Mouse (Mus musculus) midbrain, embryonic 16.5 days (tissue): Measurements from ENCODE around the gene Timm17a. TPM values are rescaled to one million over a fixed set of nuclear protein-coding genes. Genes with fewer than 3 reads are reported as not detected.

ENCODE experiments used
- ATAC-seq: fragments of 200-750 bp; cut with Nextera tagmentation; 2 replicates; pipeline ENCODE4 v1.8.0; 2017; ENCODE audit warnings: moderate TSS enrichment
- H3K27ac ChIP-seq: fragments of 300-500 bp; sonication (generic); 2 replicates; pipeline ENCODE4 v1.5.1; 2014; ENCODE audit warnings: mild to moderate bottlenecking, low read length, mixed read lengths
- H3K27me3 ChIP-seq: fragments of 300-500 bp; sonication (generic); 2 replicates; pipeline ENCODE4 v1.6.1; 2014; ENCODE audit warnings: low read depth, low read length, mixed read lengths; ENCODE audit not compliant: control insufficient read depth, insufficient read depth
- H3K36me3 ChIP-seq: fragments of 300-500 bp; sonication (generic); 2 replicates; pipeline ENCODE4 v1.6.1; 2014; ENCODE audit warnings: mild to moderate bottlenecking, low read length, moderate library complexity, mixed read lengths; ENCODE audit not compliant: control insufficient read depth, insufficient read depth
- H3K4me1 ChIP-seq: fragments of 300-500 bp; sonication (generic); 2 replicates; pipeline ENCODE4 v1.6.1; 2014; ENCODE audit warnings: mild to moderate bottlenecking, low read length, mixed read lengths; ENCODE audit not compliant: control insufficient read depth, insufficient read depth
- H3K4me2 ChIP-seq: fragments of 300-500 bp; sonication (generic); 2 replicates; pipeline ENCODE4 v1.6.1; 2014; ENCODE audit warnings: mild to moderate bottlenecking, low read length, mixed read lengths
- H3K4me3 ChIP-seq: fragments of 300-500 bp; sonication (generic); 2 replicates; pipeline ENCODE4 v1.5.1; 2014; ENCODE audit warnings: low read depth, mild to moderate bottlenecking, low read length, moderate library complexity, mixed read lengths
- H3K9ac ChIP-seq: fragments of 300-500 bp; sonication (generic); 2 replicates; pipeline ENCODE4 v1.6.1; 2014; ENCODE audit warnings: low read depth, low read length, mixed read lengths
- H3K9me3 ChIP-seq: fragments of 300-500 bp; sonication (generic); replicated peaks from 2 replicates; pipeline ENCODE4 v1.6.1; 2014; ENCODE audit warnings: mild to moderate bottlenecking, low read length, mixed read lengths; ENCODE audit not compliant: control insufficient read depth, poor library complexity, severe bottlenecking
- WGBS: fragments of 180-500 bp; shearing (Covaris S2); extraction: QIAGEN DNeasy Blood & Tissue Kit; methylation state at CpG from one replicate; pipeline ENCODE4 v1.1.7; 2014; 5-methylcytosine and 5-hydroxymethylcytosine counted together
- polyA plus RNA-seq: library from polyadenylated mRNA; unstranded; fragments of >200 nt; fragmentation: Nextera tagmentation; extraction: Ambion mirVana; gene quantifications from 2 replicates; pipeline ENCODE4 v1.2.1, GENCODE M21; 2015

Timm17a gene
- polyA plus RNA-seq, 1 experiment from 2014 or later, result 149 TPM

- Histone ChIP-seq H3K9me3 (no peaks in the 10 kb centered on the region), H3K9ac (peak within 1 kb of the TSS; percentile 96), H3K36me3 (no peaks in the 10 kb centered on the region), H3K4me3 (peak within 1 kb of the TSS; percentile 87), H3K27me3 (no peaks in the 10 kb centered on the region), H3K4me1 (peaks cover 12% of the 10 kb centered on the region), H3K27ac (peak within 1 kb of the TSS; percentile 92), H3K4me2 (peak within 1 kb of the TSS; percentile 68)
- 1% methylated on average over 39 of the region's 39 CpGs for WGBS
- ATAC-seq, result peak; percentile 89
Measured at GRCm38 (mm10) chr1:135283826-135284291, 29.7 kb downstream of the Timm17a start, which contains the start of gene Rnpep. Gene Rnpep (minus strand): TSS chr1:135284084.

- WGBS, result under 1% methylated on average over 35 of the region's 48 CpGs
- Histone ChIP-seq H3K4me2 (peak overlapping the region; percentile 68), H3K9me3 (no peaks in the 10 kb centered on the region), H3K27me3 (no peaks in the 10 kb centered on the region), H3K4me3 (peak overlapping the region; percentile 87), H3K4me1 (peaks cover 12% of the 10 kb centered on the region), H3K9ac (peak overlapping the region; percentile 96), H3K36me3 (no peaks in the 10 kb centered on the region), H3K27ac (peak overlapping the region; percentile 92)
- ATAC-seq, result peak; percentile 77
Measured at GRCm38 (mm10) chr1:135283287-135283825, 30.2 kb downstream of the Timm17a start.

DNA sequence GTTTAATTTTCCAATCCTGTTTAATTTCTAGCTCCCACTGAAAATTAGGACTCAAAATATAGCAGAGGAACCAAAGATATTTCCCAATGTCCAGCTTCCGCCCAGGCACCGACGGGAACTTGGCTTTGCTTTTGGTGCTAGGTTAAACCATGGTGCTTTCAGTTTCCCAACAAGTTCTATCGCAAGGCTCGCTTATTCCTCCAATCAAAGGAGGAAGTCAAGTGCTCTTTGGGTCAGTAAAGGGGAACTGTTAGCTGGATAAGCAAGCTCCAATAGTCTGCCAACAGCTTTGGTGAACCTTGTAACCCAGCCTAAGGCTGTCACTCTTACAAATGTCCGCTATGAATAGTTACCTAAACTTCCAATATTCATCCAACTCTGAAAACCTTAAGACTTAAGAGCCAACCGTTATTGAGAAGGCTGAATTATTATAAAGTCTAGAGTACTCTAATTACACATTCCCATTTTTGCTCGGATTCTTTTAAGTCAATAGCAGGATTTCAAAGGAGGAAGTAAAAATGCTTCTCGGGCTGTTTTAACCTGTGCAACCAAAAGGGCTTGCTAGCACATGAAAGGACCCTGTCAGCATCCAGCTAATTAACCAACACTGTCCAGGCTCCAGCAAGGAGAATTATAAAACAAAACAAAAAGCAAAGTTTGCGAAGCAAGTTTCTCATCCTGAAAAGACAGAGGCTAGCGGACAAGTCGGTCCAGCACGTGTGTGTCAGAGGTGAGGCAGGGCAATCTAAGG, 30.9 kb downstream of the Timm17a start:
- Histone ChIP-seq H3K27me3 (no peaks in the 10 kb centered on the region), H3K4me2 (peak overlapping the region; percentile 68), H3K27ac (peak overlapping the region; percentile 92), H3K9ac (peak overlapping the region; percentile 96), H3K4me1 (peaks cover 12% of the 10 kb centered on the region), H3K9me3 (no peaks in the 10 kb centered on the region), H3K36me3 (no peaks in the 10 kb centered on the region), H3K4me3 (peak overlapping the region; percentile 87)
- ATAC-seq, result no peak
- 40% methylated on average over 13 of the region's 13 CpGs for WGBS

DNA sequence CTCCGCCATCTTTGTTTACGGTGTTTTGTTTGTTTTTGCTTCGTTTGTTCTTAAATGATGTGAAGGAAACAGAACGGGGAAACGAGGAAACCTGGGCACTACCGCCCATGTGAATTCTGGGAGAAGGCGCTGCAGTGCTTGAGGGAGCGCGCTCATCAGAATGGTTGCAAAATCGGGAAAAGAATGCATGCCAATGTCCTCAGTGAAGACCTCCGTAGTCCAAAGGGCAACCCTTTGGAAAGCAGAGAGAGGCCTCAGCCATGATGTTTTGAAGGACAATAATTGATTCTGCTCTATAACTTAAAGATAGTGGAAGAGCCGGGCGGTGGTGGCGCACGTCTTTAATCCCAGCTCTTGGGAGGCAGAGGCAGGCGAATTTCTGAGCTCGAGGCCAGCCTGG, 31.7 kb downstream of the Timm17a start:
- Histone ChIP-seq H3K4me3 (no peak overlapping the region), H3K9me3 (no peaks in the 10 kb centered on the region), H3K4me2 (no peak overlapping the region), H3K27ac (no peak overlapping the region), H3K27me3 (no peaks in the 10 kb centered on the region), H3K4me1 (peaks cover 12% of the 10 kb centered on the region), H3K36me3 (peaks cover 6% of the 10 kb centered on the region), H3K9ac (no peak overlapping the region)
- ATAC-seq, result no peak
- 95% methylated on average over 17 of the region's 17 CpGs for WGBS

- 71% methylated on average over 9 of the region's 9 CpGs for WGBS
- no peak overlapping the region for H3K4me2 ChIP-seq
- no peak for ATAC-seq
- H3K27ac ChIP-seq, result no peak overlapping the region
- peaks cover 12% of the 10 kb centered on the region for H3K4me1 ChIP-seq
- H3K9me3 ChIP-seq, result no peaks in the 10 kb centered on the region
- H3K27me3 ChIP-seq, result no peaks in the 10 kb centered on the region
- H3K4me3 ChIP-seq, result no peak overlapping the region
- H3K9ac ChIP-seq, result no peak overlapping the region
- peaks cover 15% of the 10 kb centered on the region for H3K36me3 ChIP-seq
Measured at GRCm38 (mm10) chr1:135280646-135281045, 32.9 kb downstream of the Timm17a start.

- H3K4me1 ChIP-seq, result no peaks in the 10 kb centered on the region
- no peaks in the 10 kb centered on the region for H3K27me3 ChIP-seq
- no peak overlapping the region for H3K9ac ChIP-seq
- 91% methylated on average over 9 of the region's 9 CpGs for WGBS
- no peak overlapping the region for H3K27ac ChIP-seq
- no peak overlapping the region for H3K4me2 ChIP-seq
- no peaks in the 10 kb centered on the region for H3K9me3 ChIP-seq
- no peak overlapping the region for H3K4me3 ChIP-seq
- no peak for ATAC-seq
- peaks cover 38% of the 10 kb centered on the region for H3K36me3 ChIP-seq
Measured at GRCm38 (mm10) chr1:135271371-135271770, 42.2 kb downstream of the Timm17a start.

DNA sequence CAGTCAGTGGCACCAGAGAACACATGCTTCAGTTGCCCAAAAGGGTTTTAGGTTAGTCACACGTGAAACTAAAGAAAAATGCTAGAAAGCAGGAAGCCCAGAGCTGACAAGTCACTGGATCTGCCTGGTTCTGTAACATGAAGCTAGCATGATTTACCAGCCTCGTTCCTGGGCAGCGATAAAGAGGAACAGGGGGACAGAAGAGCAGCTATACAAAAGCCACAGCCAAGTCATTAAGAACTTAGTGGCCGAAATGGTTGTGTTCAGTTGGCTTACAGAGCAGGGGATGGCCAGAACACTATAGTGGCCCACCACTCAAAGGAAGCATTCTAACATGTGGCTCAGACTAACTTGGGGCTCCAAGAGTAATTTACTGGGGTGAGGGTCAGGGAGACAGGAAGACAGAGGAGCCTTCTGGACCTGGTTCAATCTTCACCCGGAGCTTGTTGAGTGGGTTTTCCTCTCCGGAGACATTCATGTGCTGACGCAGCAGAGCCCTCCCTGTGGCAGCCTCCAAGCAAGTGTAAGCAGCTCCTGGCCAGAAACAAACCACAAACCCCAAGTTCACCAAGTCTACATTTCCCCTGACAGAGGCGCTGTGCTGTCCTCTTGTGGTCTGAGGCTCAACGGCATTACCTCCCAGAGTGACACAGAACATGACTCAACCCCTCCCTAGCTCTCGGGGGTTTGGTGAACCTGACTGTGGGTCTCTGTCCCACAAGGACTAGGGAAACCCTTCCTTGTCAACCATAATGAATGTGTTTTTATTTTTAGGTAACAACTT, 45.7 kb downstream of the Timm17a start:
- ATAC-seq, result no peak
- no peak overlapping the region for H3K9ac ChIP-seq
- H3K4me2 ChIP-seq, result no peak overlapping the region
- no peak overlapping the region for H3K4me3 ChIP-seq
- no peaks in the 10 kb centered on the region for H3K9me3 ChIP-seq
- no peaks in the 10 kb centered on the region for H3K4me1 ChIP-seq
- H3K36me3 ChIP-seq, result peaks cover 50% of the 10 kb centered on the region
- WGBS, result 92% methylated on average over 10 of the region's 10 CpGs
- H3K27me3 ChIP-seq, result no peaks in the 10 kb centered on the region
- H3K27ac ChIP-seq, result no peak overlapping the region

DNA sequence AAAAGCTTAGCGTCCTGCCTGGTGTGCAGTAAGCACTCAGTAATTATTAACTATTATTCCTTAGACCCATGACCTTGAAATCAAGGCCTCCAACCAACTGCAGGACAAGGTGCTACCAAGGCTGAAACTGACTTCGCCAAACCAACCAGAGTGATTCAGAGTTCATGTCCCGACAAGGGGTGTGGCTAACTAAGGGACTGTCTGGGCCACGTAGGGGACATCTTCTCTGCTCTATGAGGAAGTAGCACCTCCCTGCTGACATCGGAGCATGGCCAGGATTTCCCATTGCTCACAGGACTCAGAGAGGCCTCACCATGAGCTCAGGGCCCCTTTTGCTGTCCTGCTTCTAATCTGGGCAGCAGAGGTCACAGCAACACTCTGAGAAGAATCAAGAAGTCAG, 47.7 kb downstream of the Timm17a start:
- Histone ChIP-seq H3K4me3 (no peak overlapping the region), H3K4me2 (no peak overlapping the region), H3K27me3 (no peaks in the 10 kb centered on the region), H3K9me3 (no peaks in the 10 kb centered on the region), H3K36me3 (peaks cover 41% of the 10 kb centered on the region), H3K9ac (no peak overlapping the region), H3K27ac (no peak overlapping the region), H3K4me1 (no peaks in the 10 kb centered on the region)
- WGBS, result 89% methylated on average over 5 of the region's 5 CpGs
- no peak for ATAC-seq
